In genomic region chr13:83946495-83946894, GRCm38 (mm10) we compare ENCODE assay signal across 20 mouse cellular contexts.
"Had no signal": no experiment of that assay in that cellular context is flagged by ENCODE, and none has a peak within 500 bp of the region (broad histone marks: within the 10 kb centered on the region; RNA-seq: fewer than 3 reads in every experiment).

No protein-coding gene starts in this region.

- H3K36me3 ChIP-seq: limb, embryonic 10.5 days; limb, embryonic 13.5 days; liver, embryonic 12.5 days; liver, embryonic 15.5 days; neural tube, embryonic 13.5 days; stomach, embryonic 15.5 days had no signal

- DNase-seq: kidney, adult 18-20 months; kidney, postnatal 25 days; layer of hippocampus, adult 9-11 months; liver; lung, adult 2 months; lung, postnatal 14 days; lung, postnatal 4 days; retina, postnatal 1 day; right cerebral cortex, postnatal 25 days; spleen, adult 18-20 months; thymus, postnatal 25 days had no signal

- H3K4me2 ChIP-seq: limb, embryonic 13.5 days; liver, embryonic 12.5 days; liver, embryonic 15.5 days; neural tube, embryonic 13.5 days; stomach, embryonic 15.5 days had no signal

- H3K4me1 ChIP-seq: limb, embryonic 10.5 days; limb, embryonic 13.5 days; liver, embryonic 12.5 days; liver, embryonic 15.5 days; neural tube, embryonic 13.5 days; stomach, embryonic 15.5 days had no signal

- H3K9me3 ChIP-seq: limb, embryonic 10.5 days; limb, embryonic 13.5 days; liver, embryonic 12.5 days; liver, embryonic 15.5 days; neural tube, embryonic 13.5 days; stomach, embryonic 15.5 days had no signal

- H3K4me3 ChIP-seq: layer of hippocampus, adult 2 months; limb, embryonic 10.5 days; limb, embryonic 13.5 days; liver, embryonic 12.5 days; liver, embryonic 15.5 days; myocyte; neural tube, embryonic 13.5 days; stomach, embryonic 15.5 days had no signal

- ATAC-seq: liver, embryonic 12.5 days had no signal

- H3K27ac ChIP-seq: kidney, postnatal 0 days; layer of hippocampus, adult 2 months; limb, embryonic 10.5 days; limb, embryonic 13.5 days; liver, embryonic 12.5 days; liver, embryonic 15.5 days; neural tube, embryonic 13.5 days; stomach, embryonic 15.5 days had no signal

- H3K27me3 ChIP-seq: limb, embryonic 13.5 days; liver, embryonic 12.5 days; liver, embryonic 15.5 days; neural tube, embryonic 13.5 days; stomach, embryonic 15.5 days had no signal

- H3K9ac ChIP-seq: limb, embryonic 13.5 days; liver, embryonic 12.5 days; liver, embryonic 15.5 days; neural tube, embryonic 13.5 days; stomach, embryonic 15.5 days had no signal
